Mouse (Mus musculus): Measurements from ENCODE around the gene Ranbp6. TPM values are rescaled to one million over a fixed set of nuclear protein-coding genes. Genes with fewer than 3 reads are reported as not detected.

Ranbp6 gene
- polyA plus RNA-seq (2015; fragmentation: Nextera tagmentation; extraction: Ambion mirVana), result 42.4 and 45.2 TPM in 2 replicates

GRCm38 (mm10) chr19:29812581-29813460, at the start of gene Ranbp6:
TSS of gene Ranbp6 (minus strand) at chr19:29812974.
- peak; percentile 97 for ATAC-seq (ENCODE audit: low read depth)
- H3K9ac ChIP-seq, result peak within 1 kb of the TSS; percentile 83
- H3K27me3 ChIP-seq, result 0 out of 2 replicates have a peak, but pooled peaks cover 3% of the 10 kb centered on the region
- 1% methylated on average over 47 of the region's 47 CpGs for WGBS
- peaks cover 26% of the 10 kb centered on the region for H3K36me3 ChIP-seq
- peak within 1 kb of the TSS; percentile 89 for H3K4me3 ChIP-seq
- peaks cover 45% of the 10 kb centered on the region for H3K4me1 ChIP-seq (replicated peaks)
- peak within 1 kb of the TSS; percentile 74 for H3K27ac ChIP-seq (replicated peaks)
- H3K4me2 ChIP-seq, result peak within 1 kb of the TSS; percentile 88
- H3K9me3 ChIP-seq, result no peaks in the 10 kb centered on the region

GRCm38 (mm10) chr19:29860816-29861215, 48.0 kb upstream of the Ranbp6 start:
- Histone ChIP-seq H3K27ac (replicated peaks) (no peak overlapping the region), H3K4me2 (no peak overlapping the region), H3K36me3 (no peaks in the 10 kb centered on the region), H3K27me3 (no peaks in the 10 kb centered on the region), H3K9ac (no peak overlapping the region), H3K4me3 (no peak overlapping the region), H3K9me3 (no peaks in the 10 kb centered on the region), H3K4me1 (replicated peaks) (no peaks in the 10 kb centered on the region)
- WGBS, result 90% methylated on average over 4 of the region's 4 CpGs
- ATAC-seq (ENCODE audit: low read depth), result no peak

GRCm38 (mm10) chr19:29857267-29857666, 44.5 kb upstream of the Ranbp6 start:
- no peaks in the 10 kb centered on the region for H3K4me1 ChIP-seq (replicated peaks)
- no peak for ATAC-seq (ENCODE audit: low read depth)
- H3K9ac ChIP-seq, result no peak overlapping the region
- no peak overlapping the region for H3K4me2 ChIP-seq
- H3K36me3 ChIP-seq, result no peaks in the 10 kb centered on the region
- H3K27ac ChIP-seq (replicated peaks), result no peak overlapping the region
- no peaks in the 10 kb centered on the region for H3K27me3 ChIP-seq
- 87% methylated on average over 5 of the region's 5 CpGs for WGBS
- H3K9me3 ChIP-seq, result no peaks in the 10 kb centered on the region
- H3K4me3 ChIP-seq, result no peak overlapping the region

- no peak for ATAC-seq (ENCODE audit: low read depth)
- H3K4me2 ChIP-seq, result no peak overlapping the region
- WGBS, result 92% methylated on average over 5 of the region's 5 CpGs
Measured at GRCm38 (mm10) chr19:29853711-29854110, 40.9 kb upstream of the Ranbp6 start.

GRCm38 (mm10) chr19:29851036-29851690, 38.4 kb upstream of the Ranbp6 start:
- H3K4me1 ChIP-seq (replicated peaks), result no peaks in the 10 kb centered on the region
- no peaks in the 10 kb centered on the region for H3K27me3 ChIP-seq
- H3K4me2 ChIP-seq, result no peak overlapping the region
- 65% methylated on average over 12 of the region's 12 CpGs for WGBS
- H3K9ac ChIP-seq, result no peak overlapping the region
- no peaks in the 10 kb centered on the region for H3K9me3 ChIP-seq
- H3K27ac ChIP-seq (replicated peaks), result no peak overlapping the region
- H3K36me3 ChIP-seq, result no peaks in the 10 kb centered on the region
- no peak for ATAC-seq (ENCODE audit: low read depth)
- H3K4me3 ChIP-seq, result no peak overlapping the region

More at GRCm38 (mm10) chr19:29853711-29854110, 40.9 kb upstream of the Ranbp6 start:
- H3K4me1 ChIP-seq (replicated peaks), result no peaks in the 10 kb centered on the region
- no peak overlapping the region for H3K4me3 ChIP-seq
- H3K27me3 ChIP-seq, result no peaks in the 10 kb centered on the region
- H3K9me3 ChIP-seq, result no peaks in the 10 kb centered on the region
- no peaks in the 10 kb centered on the region for H3K36me3 ChIP-seq
- no peak overlapping the region for H3K27ac ChIP-seq (replicated peaks)
- no peak overlapping the region for H3K9ac ChIP-seq

DNA sequence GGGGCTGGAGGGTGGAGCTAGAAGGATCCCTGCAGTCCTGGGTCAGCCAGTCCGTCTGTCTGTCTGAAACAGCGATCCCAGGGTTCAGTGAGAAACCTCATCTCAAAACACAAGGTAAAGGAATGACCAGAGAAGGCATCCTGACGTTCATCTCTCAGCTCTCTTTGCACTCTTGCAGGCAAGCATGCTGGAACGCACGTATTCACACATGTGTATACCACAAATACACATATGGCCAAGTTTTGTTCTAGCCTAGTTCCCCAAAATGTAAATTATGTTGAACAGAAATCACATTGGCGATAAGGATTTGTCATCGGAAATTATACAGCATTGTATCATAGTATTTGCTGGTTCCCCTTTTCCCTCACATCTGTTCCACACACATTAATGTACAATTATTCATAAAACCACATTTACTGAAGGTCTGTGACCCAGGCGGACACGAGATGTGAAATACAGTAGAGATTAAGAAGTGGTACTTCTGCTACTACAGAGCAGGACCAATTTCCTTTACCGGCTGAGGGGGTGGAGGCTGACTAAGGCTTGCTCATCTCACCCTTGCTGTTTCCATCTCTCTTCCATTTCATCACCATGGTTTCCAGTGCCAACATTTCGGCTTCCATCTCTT, 37.3 kb upstream of the Ranbp6 start:
- H3K36me3 ChIP-seq, result no peaks in the 10 kb centered on the region
- no peak overlapping the region for H3K4me2 ChIP-seq
- H3K9me3 ChIP-seq, result no peaks in the 10 kb centered on the region
- WGBS, result 84% methylated on average over 11 of the region's 11 CpGs
- H3K4me1 ChIP-seq (replicated peaks), result peaks cover 4% of the 10 kb centered on the region; the same call in 1 of the 2 replicates
- H3K27me3 ChIP-seq, result no peaks in the 10 kb centered on the region
- no peak overlapping the region for H3K4me3 ChIP-seq
- no peak overlapping the region for H3K27ac ChIP-seq (replicated peaks)
- H3K9ac ChIP-seq, result no peak overlapping the region
- no peak for ATAC-seq (ENCODE audit: low read depth)

- Histone ChIP-seq H3K4me3 (no peak overlapping the region), H3K27me3 (no peaks in the 10 kb centered on the region), H3K4me2 (peak overlapping the region; percentile 19), H3K27ac (replicated peaks) (peak overlapping the region; percentile 53), H3K36me3 (no peaks in the 10 kb centered on the region), H3K9me3 (no peaks in the 10 kb centered on the region), H3K4me1 (replicated peaks) (peaks cover 25% of the 10 kb centered on the region), H3K9ac (no peak overlapping the region)
- peak; percentile 80 for ATAC-seq (ENCODE audit: low read depth)
- 31% methylated on average over 12 of the region's 12 CpGs for WGBS
Measured at GRCm38 (mm10) chr19:29844036-29844661, 31.4 kb upstream of the Ranbp6 start.

- peak; percentile 50; the same call in 1 of the 2 replicates for ATAC-seq (ENCODE audit: low read depth)
- peaks cover 25% of the 10 kb centered on the region for H3K4me1 ChIP-seq (replicated peaks)
- no peak overlapping the region for H3K4me2 ChIP-seq
- WGBS, result 39% methylated on average over 5 of the region's 5 CpGs
- H3K27ac ChIP-seq (replicated peaks), result peak overlapping the region; percentile 49; the same call in 1 of the 2 replicates
- no peak overlapping the region for H3K9ac ChIP-seq
- H3K27me3 ChIP-seq, result no peaks in the 10 kb centered on the region
- H3K9me3 ChIP-seq, result no peaks in the 10 kb centered on the region
- H3K36me3 ChIP-seq, result no peaks in the 10 kb centered on the region
- no peak overlapping the region for H3K4me3 ChIP-seq
Measured at GRCm38 (mm10) chr19:29843641-29844035, 30.9 kb upstream of the Ranbp6 start.

DNA sequence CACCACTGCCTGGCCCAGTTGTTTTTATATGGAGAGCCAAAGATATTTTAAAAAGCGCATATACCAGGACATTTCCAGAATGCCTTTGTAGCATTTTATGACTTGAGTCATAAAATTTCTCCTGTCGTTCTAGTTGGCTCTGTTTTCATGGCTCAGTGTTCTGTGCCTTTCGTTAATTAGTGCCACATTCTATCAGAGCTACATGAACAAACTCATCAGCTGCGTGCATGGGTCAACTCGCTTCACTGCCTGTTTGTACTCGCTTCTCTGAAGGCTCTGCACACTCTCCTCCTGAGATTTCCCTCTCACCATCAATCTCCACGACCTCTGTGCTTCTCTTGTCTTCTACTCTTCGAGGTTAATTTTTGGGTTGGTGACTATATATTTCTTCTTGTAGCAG, 30.2 kb upstream of the Ranbp6 start:
- ATAC-seq (ENCODE audit: low read depth), result no peak
- peak overlapping the region; percentile 49; the same call in 1 of the 2 replicates for H3K27ac ChIP-seq (replicated peaks)
- WGBS, result 55% methylated on average over 8 of the region's 8 CpGs

DNA sequence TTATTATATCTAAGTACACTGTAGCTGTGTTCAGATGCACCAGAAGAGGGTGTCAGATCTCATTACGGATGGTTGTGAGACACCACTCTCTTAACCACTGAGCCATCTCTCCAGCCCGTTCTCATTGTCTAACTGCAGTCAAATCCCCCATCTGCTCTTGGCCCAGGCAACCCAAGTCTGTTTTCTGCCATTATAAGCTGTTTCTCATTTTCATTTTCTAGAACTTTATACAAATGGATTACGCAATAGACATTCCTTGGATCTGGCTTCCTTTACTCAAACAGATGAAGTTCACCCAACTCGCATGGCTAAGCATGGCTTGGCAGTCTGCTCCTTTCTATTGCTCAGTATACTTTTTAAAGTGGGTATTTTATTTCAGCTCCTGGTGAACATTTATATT, 27.9 kb upstream of the Ranbp6 start:
- Histone ChIP-seq H3K4me1 (replicated peaks) (peaks cover 25% of the 10 kb centered on the region), H3K4me2 (no peak overlapping the region), H3K27ac (replicated peaks) (no peak overlapping the region), H3K4me3 (no peak overlapping the region), H3K36me3 (no peaks in the 10 kb centered on the region), H3K9ac (no peak overlapping the region), H3K9me3 (no peaks in the 10 kb centered on the region), H3K27me3 (no peaks in the 10 kb centered on the region)
- ATAC-seq (ENCODE audit: low read depth), result no peak
- WGBS, result 94% methylated on average over 4 of the region's 4 CpGs

More for the DNA sequence above, 30.2 kb upstream of the Ranbp6 start:
- H3K4me3 ChIP-seq, result no peak overlapping the region
- no peak overlapping the region for H3K4me2 ChIP-seq
- H3K4me1 ChIP-seq (replicated peaks), result peaks cover 25% of the 10 kb centered on the region
- no peaks in the 10 kb centered on the region for H3K36me3 ChIP-seq
- H3K9me3 ChIP-seq, result no peaks in the 10 kb centered on the region
- H3K27me3 ChIP-seq, result no peaks in the 10 kb centered on the region
- H3K9ac ChIP-seq, result no peak overlapping the region

DNA sequence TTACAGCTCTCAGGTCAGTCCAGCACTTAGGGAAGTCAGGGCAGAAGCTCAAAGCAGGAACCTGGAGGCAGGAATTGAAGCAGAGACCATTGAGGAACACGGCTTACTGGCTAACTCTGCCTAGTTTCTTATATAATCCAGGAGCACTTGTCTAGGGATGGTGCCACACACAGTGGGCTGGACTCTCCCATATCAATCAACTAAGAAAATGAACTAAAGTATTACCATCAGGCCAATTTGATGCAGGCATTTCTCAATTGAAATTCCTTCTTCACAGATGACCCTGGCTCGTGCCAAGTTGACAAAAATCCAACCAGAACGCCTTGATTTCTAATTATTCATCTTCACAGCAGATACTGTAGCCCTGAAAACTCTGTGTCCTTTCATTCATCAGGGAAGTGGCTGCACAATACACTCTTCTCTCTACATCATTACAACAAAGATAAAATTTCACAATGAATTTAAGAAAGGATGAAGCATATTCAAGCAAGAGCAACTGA, 25.9 kb upstream of the Ranbp6 start:
- H3K9me3 ChIP-seq, result no peaks in the 10 kb centered on the region
- no peaks in the 10 kb centered on the region for H3K36me3 ChIP-seq
- ATAC-seq (ENCODE audit: low read depth), result no peak
- H3K4me2 ChIP-seq, result no peak overlapping the region
- no peak overlapping the region for H3K4me3 ChIP-seq
- no peak overlapping the region for H3K9ac ChIP-seq
- WGBS, result 80% methylated on average over 3 of the region's 3 CpGs
- H3K27ac ChIP-seq (replicated peaks), result no peak overlapping the region
- peaks cover 8% of the 10 kb centered on the region for H3K4me1 ChIP-seq (replicated peaks)
- no peaks in the 10 kb centered on the region for H3K27me3 ChIP-seq

Measured in neural tube, embryonic 13.5 days (tissue).